Mouse (Mus musculus) stomach, embryonic 14.5 days (tissue): Measurements from ENCODE around the gene U2af2. TPM values are rescaled to one million over a fixed set of nuclear protein-coding genes. Genes with fewer than 3 reads are reported as not detected.

Source experiments
- ATAC-seq: fragments of 200-750 bp; cut with Nextera tagmentation; 2 replicates; pipeline ENCODE4 v1.8.0; 2017; ENCODE audit warnings: low read depth, moderate TSS enrichment; ENCODE audit not compliant: insufficient number of reproducible peaks, insufficient read depth, low FRiP score
- H3K27ac ChIP-seq: fragments of 300-500 bp; sonication (generic); 2 replicates; pipeline ENCODE4 v1.5.1; 2014; ENCODE audit warnings: mild to moderate bottlenecking, low read length, moderate library complexity, mixed read lengths
- H3K27me3 ChIP-seq: fragments of 300-500 bp; sonication (generic); 2 replicates; pipeline ENCODE4 v1.6.1; 2014; ENCODE audit warnings: low read length, control low read depth, mixed read lengths; ENCODE audit not compliant: control insufficient read depth, insufficient read depth
- H3K36me3 ChIP-seq: fragments of 300-500 bp; sonication (generic); 2 replicates; pipeline ENCODE4 v1.6.1; 2014; ENCODE audit warnings: mild to moderate bottlenecking, control low read depth, low read length, moderate library complexity, mixed read lengths; ENCODE audit not compliant: control insufficient read depth, insufficient read depth
- H3K4me1 ChIP-seq: fragments of 300-500 bp; sonication (generic); 2 replicates; pipeline ENCODE4 v1.6.1; 2014; ENCODE audit warnings: low read length, control low read depth, mixed read lengths; ENCODE audit not compliant: control insufficient read depth, insufficient read depth
- H3K4me2 ChIP-seq: fragments of 300-500 bp; sonication (generic); replicated peaks from 2 replicates; pipeline ENCODE4 v1.6.1; 2014; ENCODE audit warnings: low read depth, low read length, control low read depth
- H3K4me3 ChIP-seq: fragments of 300-500 bp; sonication (generic); 2 replicates; pipeline ENCODE4 v1.5.1; 2014; ENCODE audit warnings: low read depth, low read length, control low read depth
- H3K9ac ChIP-seq: fragments of 300-500 bp; sonication (generic); replicated peaks from 2 replicates; pipeline ENCODE4 v1.6.1; 2014; ENCODE audit warnings: low read depth, mild to moderate bottlenecking, control low read depth, low read length, moderate library complexity, mixed read lengths
- H3K9me3 ChIP-seq: fragments of 300-500 bp; sonication (generic); 2 replicates; pipeline ENCODE4 v1.6.1; 2016; ENCODE audit warnings: low read depth, low read length, control low read depth; ENCODE audit not compliant: control insufficient read depth
- WGBS: fragments of 180-500 bp; shearing (Covaris S2); extraction: QIAGEN DNeasy Blood & Tissue Kit; methylation state at CpG from one replicate; pipeline ENCODE4 v1.1.7; 2014; 5-methylcytosine and 5-hydroxymethylcytosine counted together
- polyA plus RNA-seq: library from polyadenylated mRNA; unstranded; fragments of >200 nt; fragmentation: Nextera tagmentation; extraction: Ambion mirVana; gene quantifications from 2 replicates; pipeline ENCODE4 v1.2.1, GENCODE M21; 2014

U2af2 gene
- polyA plus RNA-seq: 106 and 119 TPM in 2 replicates

DNA sequence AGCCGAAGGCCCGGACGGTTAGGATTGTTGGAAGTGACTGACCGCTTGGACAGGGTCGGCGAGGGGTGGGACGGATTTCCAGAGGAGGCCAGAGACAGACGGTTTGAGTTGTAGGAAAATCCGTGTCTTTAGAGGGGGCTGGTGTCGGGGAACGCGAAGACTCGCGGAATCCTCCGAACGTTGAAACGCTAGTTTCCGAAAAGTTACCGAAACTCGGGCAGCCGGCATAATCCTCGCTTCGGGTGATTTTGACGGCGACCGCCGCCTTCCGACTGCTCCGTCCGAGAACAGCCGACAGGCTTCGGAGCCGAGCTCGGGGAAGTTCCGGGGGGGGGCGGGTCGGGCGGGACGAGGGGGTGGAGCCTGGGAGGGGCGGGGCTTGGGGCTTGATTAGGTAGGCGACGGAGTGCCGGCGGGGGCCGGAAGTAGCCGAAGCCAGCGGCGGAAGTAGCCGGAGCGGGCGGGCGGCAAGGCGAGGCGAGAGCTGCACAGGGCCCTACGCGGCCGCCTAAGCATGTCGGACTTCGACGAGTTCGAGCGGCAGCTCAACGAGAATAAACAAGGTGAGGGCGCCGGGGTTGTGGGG is at the start of gene U2af2:
Gene U2af2 (plus strand): TSS at position 370 of the 586 bp plus-strand sequence.
- Histone ChIP-seq H3K9me3 (no peaks in the 10 kb centered on the region), H3K36me3 (peaks cover 6% of the 10 kb centered on the region), H3K27ac (peak within 1 kb of the TSS; percentile 95), H3K27me3 (peaks cover 2% of the 10 kb centered on the region; the same call in 1 of the 2 replicates), H3K4me3 (peak within 1 kb of the TSS; percentile 63), H3K4me1 (peaks cover 7% of the 10 kb centered on the region; the same call in 1 of the 2 replicates), H3K9ac (peak within 1 kb of the TSS; percentile 73), H3K4me2 (peak within 1 kb of the TSS; percentile 86)
- peak; percentile 82 for ATAC-seq
- under 1% methylated on average over 60 of the region's 65 CpGs for WGBS

DNA sequence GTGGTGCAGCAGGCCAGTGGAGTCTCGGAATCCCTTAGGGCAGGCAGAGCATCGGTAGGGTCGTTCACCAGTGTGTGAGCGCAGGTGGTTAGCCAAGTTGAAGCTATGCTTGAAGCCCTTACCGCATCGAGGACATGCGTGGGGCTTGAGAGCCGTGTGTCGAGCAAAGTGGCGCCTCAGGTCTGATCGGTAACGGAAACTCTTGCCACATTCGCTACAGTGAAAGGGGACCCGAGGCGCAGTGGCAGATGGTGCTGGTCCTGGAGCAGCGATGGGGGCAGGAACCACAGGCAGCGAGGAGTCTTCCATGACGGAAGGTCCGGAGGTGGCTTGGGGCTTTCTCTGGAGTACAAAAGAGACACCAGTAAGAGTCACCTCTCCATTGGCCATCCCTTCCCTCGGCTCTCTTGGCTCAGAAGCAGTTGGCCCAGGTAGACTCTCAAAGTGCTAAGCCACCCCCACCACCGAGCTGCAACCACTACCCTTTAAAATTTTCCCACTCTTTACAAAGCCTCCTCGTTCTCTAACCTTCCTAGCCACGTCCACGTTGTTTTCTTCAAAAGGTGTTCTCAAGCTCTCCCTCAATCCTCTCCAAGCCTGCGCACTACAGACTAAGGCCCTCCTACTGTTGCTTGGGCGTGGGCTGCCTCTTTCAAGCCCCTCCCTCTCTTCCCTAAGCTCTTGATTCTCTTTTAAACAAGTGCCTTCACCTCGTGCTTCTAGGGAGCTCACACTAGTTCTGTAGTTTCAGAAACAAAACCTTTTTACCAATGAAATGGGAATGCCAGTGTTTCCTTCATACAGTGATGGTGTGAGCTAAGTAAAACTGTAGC is 49.0 kb upstream of the U2af2 start:
- Histone ChIP-seq H3K4me3 (no peak overlapping the region; the same call in 1 of the 2 replicates), H3K4me1 (peaks cover 5% of the 10 kb centered on the region), H3K27me3 (no peaks in the 10 kb centered on the region), H3K9me3 (no peaks in the 10 kb centered on the region), H3K9ac (no peak overlapping the region), H3K36me3 (peaks cover 51% of the 10 kb centered on the region), H3K4me2 (peak overlapping the region; percentile 46; the same call in 1 of the 2 replicates), H3K27ac (no peak overlapping the region)
- WGBS: 85% methylated on average over 27 of the region's 27 CpGs
- ATAC-seq: no peak

DNA sequence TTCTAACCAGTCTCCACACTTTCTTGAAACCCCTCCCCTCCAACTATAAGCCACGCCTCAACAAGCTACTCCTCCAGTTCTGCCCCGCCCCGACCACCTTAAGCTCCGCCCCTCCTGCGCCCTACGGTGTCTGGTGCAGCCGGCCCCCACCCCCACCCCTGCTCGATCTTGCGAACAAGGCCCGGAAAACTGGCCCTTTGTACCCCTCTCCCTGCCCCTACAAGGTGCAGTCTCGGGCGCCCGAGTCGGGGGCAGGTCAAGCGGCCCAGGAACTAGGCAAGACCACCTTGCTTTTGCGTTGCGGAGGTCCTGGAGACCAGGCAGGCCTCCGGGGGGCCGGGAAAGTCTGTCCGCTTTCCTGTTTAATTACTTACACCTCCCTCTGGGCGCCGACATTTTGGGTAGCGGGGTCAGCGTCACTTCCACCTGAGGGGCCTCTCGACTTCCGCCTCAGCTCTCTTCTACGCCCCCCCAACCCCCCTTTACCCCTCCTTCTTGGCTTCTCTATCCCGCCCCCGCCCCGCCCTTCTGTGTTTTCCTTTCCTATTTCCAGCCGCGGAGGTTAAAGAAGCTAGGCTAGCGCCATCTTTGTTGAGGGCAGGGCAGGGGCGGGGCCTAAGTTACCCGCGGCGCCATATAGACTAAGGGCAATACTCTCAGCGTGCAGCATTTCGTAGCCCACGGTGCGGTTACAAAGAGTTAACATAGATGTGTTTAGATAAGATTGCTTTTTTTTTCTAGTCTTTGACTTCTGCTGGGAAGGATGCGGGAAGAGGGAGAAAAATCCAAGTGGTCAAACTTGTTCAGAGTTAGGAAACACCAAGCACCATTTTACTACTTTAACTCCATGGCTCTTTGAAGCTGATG is 47.5 kb upstream of the U2af2 start, which contains the start of the genes Zfp524 and Fiz1:
Gene Zfp524 (plus strand): TSS at position 165 of the 867 bp plus-strand sequence.
Gene Fiz1 (minus strand): TSS at position 447 of the 867 bp plus-strand sequence.
- Histone ChIP-seq H3K9ac (peak within 1 kb of the TSS; percentile 67), H3K36me3 (peaks cover 35% of the 10 kb centered on the region), H3K4me2 (peak within 1 kb of the TSS; percentile 49), H3K27me3 (no peaks in the 10 kb centered on the region), H3K4me1 (peaks cover 8% of the 10 kb centered on the region), H3K9me3 (no peaks in the 10 kb centered on the region), H3K27ac (peak within 1 kb of the TSS; percentile 99), H3K4me3 (peak within 1 kb of the TSS; percentile 63)
- peak; percentile 80 for ATAC-seq
- under 1% methylated on average over 42 of the region's 42 CpGs for WGBS

DNA sequence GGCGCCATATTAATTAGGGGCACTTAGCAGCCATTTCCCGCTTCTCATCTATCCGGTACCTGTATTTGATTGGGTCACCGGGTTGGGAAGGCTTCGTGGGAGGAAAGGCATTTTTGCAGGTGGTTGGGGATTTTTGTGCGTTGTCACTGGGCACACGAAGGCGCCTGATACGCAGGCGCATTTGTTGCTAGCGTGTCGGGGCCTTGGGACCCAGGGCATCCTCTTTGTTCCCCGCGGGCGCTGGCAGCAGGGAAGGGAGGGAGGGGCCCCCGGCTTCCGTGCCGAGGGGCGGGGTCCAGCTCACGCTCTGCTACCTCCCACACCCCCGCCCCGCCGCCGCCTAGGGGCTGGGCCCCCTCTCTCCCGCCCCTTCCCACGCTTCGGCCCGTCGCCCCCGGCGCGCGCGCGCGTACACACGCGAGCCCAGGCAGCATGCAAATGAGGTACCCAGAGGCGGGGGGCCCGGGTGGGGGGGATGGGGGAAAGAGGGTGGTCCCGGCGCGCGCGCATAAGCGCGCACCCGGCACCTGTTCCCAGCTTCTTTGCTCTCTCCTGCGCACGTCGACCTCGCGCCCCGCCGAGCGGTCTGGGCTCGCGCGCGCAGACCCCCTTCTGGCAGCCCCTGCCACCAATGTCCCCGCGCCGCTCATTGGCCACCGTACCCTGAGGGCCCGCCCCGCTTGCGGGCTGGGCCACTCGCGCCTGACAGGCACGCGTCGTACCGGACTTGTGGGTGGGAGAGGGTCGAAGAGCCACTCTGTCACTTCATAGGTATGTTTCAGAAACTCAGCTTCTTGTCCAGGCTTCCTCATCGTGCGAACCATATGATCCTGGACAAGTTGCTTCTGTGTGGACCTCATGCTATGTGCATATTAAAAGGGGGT is 46.6 kb upstream of the U2af2 start, which contains the start of gene Gm44973:
Gene Gm44973 (plus strand): TSS at position 379 of the 884 bp plus-strand sequence.
- Histone ChIP-seq H3K9me3 (no peaks in the 10 kb centered on the region), H3K27ac (peak within 1 kb of the TSS; percentile 99), H3K36me3 (peaks cover 26% of the 10 kb centered on the region), H3K4me1 (peaks cover 10% of the 10 kb centered on the region), H3K4me2 (peak within 1 kb of the TSS; percentile 49), H3K9ac (peak within 1 kb of the TSS; percentile 67), H3K27me3 (no peaks in the 10 kb centered on the region), H3K4me3 (peak within 1 kb of the TSS; percentile 63)
- ATAC-seq: peak; percentile 73
- WGBS: under 1% methylated on average over 52 of the region's 76 CpGs

DNA sequence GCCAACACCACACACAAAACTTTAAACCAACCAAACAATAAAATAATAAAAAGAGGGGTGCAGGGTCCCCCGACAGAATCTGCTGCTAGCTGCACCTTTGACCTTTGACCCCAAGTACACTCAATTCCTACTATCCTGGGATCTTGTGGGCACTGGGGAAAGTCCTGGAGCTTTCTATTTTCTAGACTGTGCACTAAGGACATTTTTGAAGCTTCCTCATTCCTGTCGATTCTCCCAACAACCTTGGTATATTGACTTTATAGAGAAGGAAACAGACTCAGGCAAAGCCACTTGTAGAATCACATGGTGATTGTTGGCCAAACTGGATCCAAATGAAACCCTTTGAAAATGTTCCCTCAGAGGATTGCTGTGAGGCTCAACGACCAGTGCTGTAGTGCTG is 45.9 kb upstream of the U2af2 start:
- Histone ChIP-seq H3K4me1 (peaks cover 10% of the 10 kb centered on the region), H3K4me2 (peak overlapping the region; percentile 49), H3K27ac (peak overlapping the region; percentile 99), H3K9ac (peak overlapping the region; percentile 53), H3K36me3 (peaks cover 21% of the 10 kb centered on the region), H3K9me3 (no peaks in the 10 kb centered on the region), H3K27me3 (no peaks in the 10 kb centered on the region), H3K4me3 (peak overlapping the region; percentile 63)
- ATAC-seq: no peak
- WGBS: 59% methylated on average over 3 of the region's 3 CpGs

DNA sequence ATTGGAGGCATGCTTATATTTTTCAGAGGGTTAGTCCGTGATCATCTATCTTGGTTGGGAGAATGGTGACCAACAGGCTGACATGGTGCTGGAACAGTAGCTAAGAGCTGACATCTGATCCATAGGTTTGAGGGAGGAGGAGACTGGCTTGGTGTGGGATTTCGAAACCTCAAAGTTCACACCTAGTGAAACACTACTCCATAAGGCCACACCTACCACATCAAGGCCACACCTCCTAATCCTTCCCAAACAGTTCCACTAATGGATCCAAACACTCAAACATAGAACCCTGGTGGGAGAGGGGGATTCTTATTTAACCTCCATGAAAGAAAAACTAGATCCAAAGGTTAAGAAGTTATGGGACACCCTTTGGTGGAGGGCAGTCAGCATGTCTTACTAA is 45.0 kb upstream of the U2af2 start:
- H3K4me2 ChIP-seq: no peak overlapping the region
- H3K9ac ChIP-seq: no peak overlapping the region
- no peak overlapping the region for H3K27ac ChIP-seq
- no peaks in the 10 kb centered on the region for H3K27me3 ChIP-seq
- 98% methylated on average over 2 of the region's 2 CpGs for WGBS
- no peak for ATAC-seq
- H3K9me3 ChIP-seq: no peaks in the 10 kb centered on the region
- H3K36me3 ChIP-seq: peaks cover 14% of the 10 kb centered on the region
- no peak overlapping the region for H3K4me3 ChIP-seq
- H3K4me1 ChIP-seq: peaks cover 14% of the 10 kb centered on the region

DNA sequence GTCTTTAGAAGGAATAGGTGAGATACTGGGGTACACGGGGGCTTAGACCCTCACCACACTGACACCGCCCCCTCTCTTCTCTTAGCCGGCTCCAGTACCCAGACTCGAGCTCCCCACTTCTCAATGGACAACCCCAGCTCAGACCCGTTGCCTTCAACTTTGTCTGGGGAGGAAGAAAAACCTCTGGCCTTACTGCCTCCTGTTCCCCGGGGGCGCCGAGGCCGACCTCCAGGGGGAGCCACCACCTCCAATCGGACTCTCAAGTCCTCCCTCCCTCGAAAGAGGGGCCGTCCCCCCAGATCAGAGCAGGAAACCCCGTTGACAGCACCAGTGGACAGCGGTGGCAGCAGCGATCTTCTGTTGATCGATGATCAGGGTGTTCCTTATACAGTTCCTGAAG is 44.6 kb upstream of the U2af2 start:
- 95% methylated on average over 16 of the region's 16 CpGs for WGBS
- no peak overlapping the region for H3K4me2 ChIP-seq
- H3K4me3 ChIP-seq: no peak overlapping the region
- no peak for ATAC-seq
- no peaks in the 10 kb centered on the region for H3K9me3 ChIP-seq
- no peak overlapping the region for H3K9ac ChIP-seq
- peaks cover 15% of the 10 kb centered on the region for H3K36me3 ChIP-seq
- H3K27ac ChIP-seq: no peak overlapping the region
- H3K27me3 ChIP-seq: no peaks in the 10 kb centered on the region
- H3K4me1 ChIP-seq: peaks cover 14% of the 10 kb centered on the region
